Mouse (Mus musculus): ENCODE measurements around the gene Prkaa2. TPM values are rescaled to one million over a fixed set of nuclear protein-coding genes. Genes with fewer than 3 reads are reported as not detected.
"Not testable (repeated sequence)": the region's sequence is repeated elsewhere in the genome, so short reads cannot be mapped to it uniquely, and the experiment has no call there.

Gene Prkaa2
- total RNA-seq, 2 experiments from 2014 or later, result 16.8 to 17.9 TPM

DNA sequence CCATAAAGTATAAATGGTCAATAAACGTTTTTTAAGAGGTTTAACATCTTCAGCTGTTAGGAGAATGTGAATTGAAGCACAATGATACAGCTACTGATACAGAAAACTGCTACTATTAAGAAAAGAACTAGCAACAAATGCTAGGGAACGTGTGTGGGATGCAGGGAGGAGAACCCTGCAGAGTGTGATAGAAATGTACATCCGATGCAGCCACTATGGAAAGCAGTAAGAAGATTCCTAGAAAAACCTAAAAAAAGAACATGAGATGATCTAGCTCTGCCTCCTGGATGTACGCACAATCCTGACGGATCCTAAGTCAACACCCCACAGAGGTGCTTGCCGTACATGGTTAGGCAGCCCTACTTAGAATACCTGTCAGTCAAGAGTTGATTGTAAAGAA lies 82.4 kb downstream of the Prkaa2 start:
- no peak for DNase-seq (ENCODE audit: low spot score in 2 of 2)

DNA sequence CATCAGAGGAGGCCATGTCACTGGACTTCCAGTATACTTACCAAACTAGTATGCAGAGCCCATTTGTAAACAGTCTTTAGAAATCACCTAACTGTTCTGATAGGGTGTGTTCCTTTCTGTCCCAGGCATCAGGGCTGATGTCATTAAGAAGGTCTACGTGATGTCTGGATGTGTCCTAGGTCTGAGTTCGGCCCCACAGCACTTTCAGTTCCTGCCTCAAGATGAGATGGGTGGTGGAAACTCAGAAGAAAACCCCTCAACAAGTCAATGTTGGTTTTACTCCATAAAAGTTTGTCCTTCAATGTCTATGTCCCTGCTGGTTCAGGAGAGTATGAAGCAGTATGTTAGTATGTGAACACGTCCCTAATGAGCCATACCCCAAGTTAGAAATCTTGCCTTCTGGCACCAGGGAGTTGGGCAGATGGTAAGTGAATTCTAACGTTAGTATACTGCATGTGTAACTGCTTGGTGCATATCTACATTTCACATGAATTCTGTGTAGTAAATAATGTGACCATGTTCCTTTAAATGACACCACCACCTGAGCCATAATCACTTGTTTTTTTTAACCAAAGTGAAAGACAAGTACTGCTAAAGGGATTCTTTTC lies 93.6 kb downstream of the Prkaa2 start:
- DNase-seq (ENCODE audit: low spot score in 2 of 2), result no peak

DNA sequence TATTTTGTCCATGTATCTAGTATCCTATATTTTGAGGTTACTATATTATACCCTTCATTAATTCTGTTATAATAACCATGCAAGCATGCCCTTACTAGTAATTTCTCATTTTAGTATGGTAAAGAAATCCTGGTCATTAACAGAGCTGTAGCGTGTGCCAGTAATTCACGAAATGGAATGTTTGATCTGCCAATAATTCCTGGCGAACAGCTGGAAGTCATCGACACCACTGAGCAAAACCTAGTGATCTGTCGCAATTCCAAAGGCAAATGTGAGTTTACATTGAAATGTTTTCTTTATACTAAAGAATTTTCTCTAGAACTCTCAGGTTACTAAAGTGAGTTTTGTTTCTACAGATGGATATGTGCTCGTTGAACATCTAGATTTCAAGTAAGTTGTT lies 94.2 kb downstream of the Prkaa2 start:
- DNase-seq (ENCODE audit: low spot score in 2 of 2), result no peak

DNA sequence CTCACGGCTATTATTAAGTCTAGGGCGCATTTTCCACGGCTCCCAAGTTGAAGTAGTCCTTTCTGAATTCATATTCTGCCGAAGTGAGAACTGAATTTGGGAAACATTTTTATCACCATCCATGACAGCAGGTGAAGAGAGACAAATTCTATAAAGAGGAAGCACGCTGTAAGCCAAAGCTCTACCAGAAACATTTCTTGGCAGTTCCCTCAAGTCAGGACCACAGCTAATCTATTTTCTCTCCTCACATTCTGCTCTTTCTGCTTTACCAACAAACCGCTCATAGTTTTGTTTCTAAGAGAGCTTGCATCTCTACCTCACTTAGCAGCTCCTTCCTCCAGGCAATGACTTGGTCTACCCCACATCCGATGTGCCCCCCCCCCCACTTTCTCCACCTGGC lies 96.0 kb downstream of the Prkaa2 start:
- DNase-seq (ENCODE audit: low spot score in 2 of 2), result no peak

DNA sequence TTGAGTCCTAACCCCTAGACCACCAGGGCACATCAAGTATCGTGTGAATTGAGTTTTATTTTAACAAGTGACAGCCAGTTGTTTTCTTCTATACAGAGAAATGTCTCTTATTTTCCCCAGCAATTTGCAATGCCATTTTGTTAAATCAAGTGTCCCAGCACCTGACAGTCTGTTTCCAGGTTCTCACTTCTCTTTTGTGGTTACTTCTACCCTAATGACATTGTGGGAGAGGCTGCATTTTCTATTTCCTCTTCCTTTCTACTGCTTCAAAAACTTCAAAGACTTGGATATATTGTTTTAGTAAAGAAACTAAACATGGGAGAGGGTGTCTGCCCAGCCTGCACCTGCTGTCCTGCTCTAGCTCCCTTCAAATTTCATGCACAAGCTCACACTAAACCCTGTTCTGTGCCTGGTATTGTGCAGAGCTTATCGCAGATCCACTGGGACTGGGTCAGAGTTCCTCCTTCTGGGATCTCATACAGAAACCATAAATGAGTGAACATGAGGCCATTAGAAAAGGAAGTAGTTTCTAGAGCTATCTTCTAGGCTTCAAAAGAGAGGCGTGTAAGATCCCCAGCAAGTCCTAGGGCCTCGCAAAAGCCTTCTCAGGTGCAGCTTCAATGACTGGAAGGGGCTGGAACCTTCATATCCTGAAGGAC lies 102.2 kb downstream of the Prkaa2 start:
- no peak for DNase-seq (ENCODE audit: low spot score in 2 of 2)

DNA sequence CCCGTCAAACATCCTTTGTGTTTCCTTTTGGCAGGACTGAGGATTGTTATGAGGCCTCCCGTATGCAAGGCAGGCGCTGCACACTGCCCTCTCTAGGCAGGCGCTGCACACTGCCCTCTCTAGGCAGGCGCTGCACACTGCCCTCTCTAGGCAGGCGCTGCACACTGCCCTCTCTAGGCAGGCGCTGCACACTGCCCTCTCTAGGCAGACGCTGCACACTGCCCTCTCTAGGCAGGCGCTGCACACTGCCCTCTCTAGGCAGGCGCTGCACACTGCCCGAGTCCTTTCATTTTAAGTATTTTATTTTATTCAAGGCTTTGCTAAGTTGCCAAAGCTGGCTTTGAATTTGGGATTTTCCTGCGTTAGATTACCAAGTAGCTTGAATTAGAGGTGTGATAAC lies 105.0 kb downstream of the Prkaa2 start:
- DNase-seq (ENCODE audit: low spot score in 2 of 2), result not testable (repeated sequence)

DNA sequence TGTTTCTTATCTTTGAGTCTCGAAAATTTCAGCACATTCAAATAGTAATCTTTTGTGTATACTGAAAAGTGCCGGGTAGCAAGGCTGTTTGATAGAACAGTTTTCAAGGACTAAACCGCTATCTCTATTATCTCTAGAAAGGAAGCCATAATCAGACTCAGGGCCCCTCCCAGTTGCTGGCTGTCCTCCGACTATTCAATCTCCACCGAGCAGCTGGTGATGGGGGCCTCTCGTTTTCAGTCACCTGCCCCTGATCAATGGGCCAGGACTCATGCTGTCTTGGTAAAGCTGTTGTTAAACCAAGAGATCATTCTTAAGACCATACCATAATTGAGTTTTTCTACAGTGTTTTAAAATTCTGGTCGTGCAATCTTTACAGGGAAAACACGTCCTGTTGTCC lies 105.6 kb downstream of the Prkaa2 start:
- DNase-seq (ENCODE audit: low spot score in 2 of 2), result no peak

DNA sequence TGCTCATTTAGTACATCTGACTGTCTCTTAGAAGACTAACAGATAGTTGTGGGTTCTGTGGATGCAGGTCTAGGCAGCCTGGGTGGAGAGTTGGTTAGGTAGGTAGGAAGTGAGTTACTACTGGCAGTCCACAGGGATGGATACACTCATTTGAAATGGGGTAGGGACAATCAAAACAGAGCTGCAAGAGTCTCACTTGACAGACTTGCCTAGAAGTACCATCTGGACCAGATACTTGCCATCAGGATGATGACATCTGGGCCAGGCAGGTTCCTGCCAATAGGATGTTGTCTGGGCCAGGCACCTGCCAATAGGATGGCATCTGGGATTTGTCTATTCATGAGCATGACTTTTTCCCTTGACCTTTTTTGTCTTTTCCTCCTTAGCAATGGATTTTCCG lies 108.0 kb downstream of the Prkaa2 start:
- no peak for DNase-seq (ENCODE audit: low spot score in 2 of 2)

DNA sequence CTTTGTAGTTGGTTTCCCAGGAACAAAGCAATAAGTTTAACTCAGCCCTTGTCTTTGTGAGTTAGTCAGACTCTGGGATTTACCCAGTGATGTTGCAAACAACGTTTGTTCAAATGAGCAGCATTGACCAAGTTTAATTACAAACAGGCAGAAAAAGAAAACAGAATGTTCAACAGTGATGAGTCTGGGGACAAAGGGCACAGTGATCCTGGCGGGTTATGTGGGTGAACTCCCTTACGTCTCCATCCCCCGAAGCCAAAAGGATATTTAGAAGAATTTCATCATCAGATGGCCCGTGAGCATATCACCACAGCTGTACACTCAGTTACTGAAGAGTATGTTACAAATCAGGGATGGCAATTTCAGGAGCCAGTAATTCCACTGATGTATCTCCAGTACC lies 110.0 kb downstream of the Prkaa2 start:
- no peak for DNase-seq (ENCODE audit: low spot score in 2 of 2)

DNA sequence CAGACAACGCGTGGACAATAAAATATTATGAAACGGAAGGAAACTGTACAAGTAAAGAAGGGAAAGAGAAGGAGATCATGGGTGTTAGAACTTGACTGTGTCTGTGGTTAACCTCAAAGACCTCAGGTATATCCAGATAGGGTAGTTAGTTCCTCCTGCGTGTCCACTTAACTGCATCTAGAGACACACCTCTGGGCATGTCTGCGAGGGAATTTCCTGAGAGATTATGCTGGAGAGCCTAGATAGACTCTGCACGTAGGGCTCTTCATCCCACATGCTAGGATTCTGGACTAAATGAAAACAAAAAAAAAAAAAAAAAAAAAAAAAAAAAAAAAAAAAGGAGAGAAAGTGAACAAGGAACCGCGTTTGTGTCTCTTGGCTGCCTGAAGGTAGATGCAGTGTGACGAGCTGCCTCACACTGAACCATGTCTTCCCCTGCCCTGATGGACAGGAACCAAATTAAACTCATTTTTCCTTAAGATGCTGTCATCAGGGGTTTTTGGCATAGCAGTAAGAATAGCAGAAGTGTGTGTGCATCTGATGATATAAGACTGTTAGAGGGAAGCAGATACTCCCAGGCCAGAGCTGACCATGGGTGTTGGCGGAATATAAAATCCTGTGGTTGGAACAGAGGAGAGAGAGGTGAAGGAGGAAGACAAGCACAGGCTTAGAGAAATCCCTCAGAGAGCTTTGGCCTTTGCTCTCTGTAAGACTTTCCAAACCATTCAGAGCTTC lies 116.4 kb downstream of the Prkaa2 start:
- DNase-seq (ENCODE audit: low spot score in 2 of 2), result no peak

DNA sequence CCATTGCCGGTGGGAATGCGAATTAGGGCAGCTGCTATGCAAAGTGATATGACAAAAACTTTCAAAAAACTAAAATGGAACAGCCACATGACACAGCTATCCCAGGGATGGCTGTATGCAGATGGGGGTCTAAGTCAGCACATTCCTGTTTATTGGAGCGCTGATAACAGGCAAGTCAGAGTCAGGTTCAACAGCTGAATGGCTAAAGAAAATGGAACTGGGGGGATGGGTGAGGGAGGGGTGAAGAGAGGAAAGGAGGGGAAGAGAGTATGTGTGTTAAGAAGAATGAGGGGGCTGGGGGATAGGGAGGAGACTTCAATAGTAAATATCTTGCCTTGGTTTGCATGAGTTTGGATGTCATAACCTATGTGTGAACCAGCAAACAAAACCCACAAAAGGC lies 117.4 kb downstream of the Prkaa2 start:
- DNase-seq (ENCODE audit: low spot score in 2 of 2), result no peak

DNA sequence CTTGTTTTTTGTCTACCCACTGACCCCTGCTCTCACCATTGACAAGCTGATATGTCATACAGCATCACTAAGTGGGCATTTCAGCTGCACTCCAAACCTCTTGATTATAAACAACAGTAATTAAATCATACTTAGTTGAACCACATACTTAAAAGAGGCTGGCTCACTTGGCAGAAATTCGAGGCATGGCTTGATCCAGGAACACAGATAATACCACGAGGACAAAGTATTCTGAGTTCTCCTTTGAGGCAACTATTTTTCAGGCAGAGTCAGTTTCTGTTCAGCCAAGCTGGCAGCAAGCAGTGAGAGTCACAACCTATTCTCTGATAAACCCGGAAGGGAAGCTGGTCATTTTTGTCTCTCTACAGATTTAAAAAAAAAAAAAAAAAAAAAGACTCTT lies 119.0 kb downstream of the Prkaa2 start:
- no peak for DNase-seq (ENCODE audit: low spot score in 2 of 2)

DNA sequence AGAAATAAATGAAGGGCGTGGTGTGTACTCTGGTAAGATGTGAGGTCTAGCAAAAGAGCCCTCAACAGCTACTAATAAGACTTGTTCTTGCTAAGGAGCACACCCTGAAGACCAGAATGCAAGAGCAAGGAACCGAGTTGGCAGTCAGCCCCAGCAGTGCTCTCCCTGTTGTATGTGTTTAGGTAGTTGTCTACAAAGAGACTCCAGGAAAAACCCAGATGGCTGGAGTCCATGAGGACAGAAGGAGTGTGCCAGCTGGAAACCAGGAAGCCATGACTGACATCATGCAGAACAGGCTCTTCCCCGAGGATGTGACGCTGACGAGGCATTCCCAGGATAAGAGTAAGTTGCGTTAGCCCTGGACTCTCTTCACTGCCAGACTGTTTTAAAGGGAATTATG lies 119.7 kb downstream of the Prkaa2 start:
- peak; percentile 54 to 67 for DNase-seq (ENCODE audit: low spot score in 2 of 2)

DNA sequence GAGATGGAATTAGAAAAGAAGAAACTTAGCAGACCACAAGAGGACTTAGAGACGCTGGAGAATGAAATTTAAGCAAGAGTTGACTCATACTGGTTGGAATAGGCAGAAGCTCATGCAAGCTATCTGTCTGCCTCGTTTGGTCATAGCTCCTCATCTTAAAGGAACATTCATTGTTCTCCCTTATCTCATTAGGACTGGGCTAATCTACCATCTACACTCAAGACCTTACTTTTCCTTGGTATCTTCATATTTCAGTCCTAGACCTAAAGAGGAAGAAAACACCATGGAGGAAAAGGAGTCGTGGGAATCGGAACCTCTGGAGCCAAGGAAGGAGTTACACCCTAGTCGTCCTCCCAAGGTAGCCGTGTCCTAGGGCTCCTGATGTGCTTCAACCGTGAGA lies 121.0 kb downstream of the Prkaa2 start:
- DNase-seq (ENCODE audit: low spot score in 2 of 2), result no peak

DNA sequence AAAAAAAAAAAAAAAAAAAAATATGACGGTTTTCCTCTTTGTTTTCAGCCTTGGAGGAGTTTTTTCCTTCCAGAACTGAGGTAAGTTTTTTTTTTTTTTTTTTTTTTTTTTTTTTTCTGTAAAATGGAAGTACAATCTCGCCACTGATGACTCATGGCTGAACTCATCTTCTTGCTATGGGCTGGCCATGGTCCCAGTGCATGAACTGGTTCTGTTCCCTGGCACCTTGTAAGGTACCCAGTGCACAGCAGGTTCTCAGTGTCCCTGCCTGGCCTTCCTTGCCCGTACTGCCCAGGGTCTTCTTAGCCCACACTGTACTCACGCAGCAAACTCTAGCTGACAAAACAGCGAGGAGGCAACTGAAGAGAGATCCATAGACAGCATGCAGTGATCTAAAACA lies 121.6 kb downstream of the Prkaa2 start:
- no peak for DNase-seq (ENCODE audit: low spot score in 2 of 2)

DNA sequence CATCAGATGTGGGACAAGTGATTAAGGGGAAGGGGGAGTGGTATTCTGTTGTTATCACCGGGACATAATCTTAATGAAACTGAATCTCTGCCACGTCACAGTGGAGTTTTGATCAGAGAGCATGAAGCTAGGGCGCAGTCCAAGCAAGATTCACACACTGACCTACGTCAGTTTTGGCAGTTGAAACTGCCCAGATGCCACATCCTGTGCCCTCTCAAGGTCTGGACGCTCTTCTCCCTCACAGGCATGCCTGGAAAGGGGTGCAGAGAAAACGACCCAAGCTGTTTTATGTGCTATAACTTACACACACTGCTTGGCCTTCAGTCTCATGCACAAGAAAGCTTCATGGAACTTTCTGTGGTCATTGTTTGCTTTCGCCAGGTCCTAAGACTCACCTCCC lies 122.1 kb downstream of the Prkaa2 start:
- no peak for DNase-seq (ENCODE audit: low spot score in 2 of 2)

DNA sequence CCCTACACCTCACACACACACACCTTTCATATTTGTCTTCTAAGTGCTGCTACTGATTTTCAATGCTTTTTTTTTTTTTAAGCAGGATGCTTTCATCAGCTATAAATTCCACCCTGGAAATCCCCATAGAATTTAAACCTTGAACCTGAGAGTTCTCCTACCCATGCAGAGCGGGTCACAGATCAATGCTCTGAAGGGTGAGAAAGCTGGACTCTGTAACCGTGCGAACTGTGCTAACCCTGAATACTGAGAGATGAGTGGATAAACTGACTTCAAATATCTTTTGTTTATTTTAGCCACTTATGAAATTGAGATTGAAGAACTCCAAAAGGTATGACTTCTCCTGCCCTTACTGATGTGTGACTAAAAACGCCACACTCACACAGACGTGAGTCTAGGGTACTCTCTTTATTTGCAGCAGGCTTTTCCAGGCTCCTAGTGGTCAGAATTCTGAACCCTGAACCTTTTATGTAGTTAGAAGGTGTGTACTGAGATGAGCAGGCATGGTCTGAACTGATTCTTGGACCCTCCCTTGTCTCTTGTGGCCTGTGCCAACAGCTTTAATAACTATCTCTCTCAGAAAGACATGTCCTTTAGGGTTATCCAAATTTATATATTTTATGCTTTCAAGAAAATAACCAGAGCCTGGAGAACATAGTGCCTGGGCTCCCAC lies 123.6 kb downstream of the Prkaa2 start:
- DNase-seq (ENCODE audit: low spot score in 2 of 2), result no peak

Other genes starting within 250 kb of the Prkaa2 start
- gene C8a, start 233.5 kb downstream of the Prkaa2 start, total RNA-seq (2021), result not detected
- gene Fyb2, start 196.4 kb downstream of the Prkaa2 start, total RNA-seq (2021), result 1 to 10 TPM; 2.6 TPM
- 100 to 1,000 TPM; 206 to 214 TPM for gene Plpp3, start 47.5 kb upstream of the Prkaa2 start, total RNA-seq (2021)